Mouse (Mus musculus): Measurements from ENCODE around the gene Armc3. TPM values are rescaled to one million over a fixed set of nuclear protein-coding genes. Genes with fewer than 3 reads are reported as not detected.
A peak's percentile ranks its signal among the peaks of the same experiment; 100 is the strongest.

The Armc3 gene
- polyA plus RNA-seq, 2 experiments = 0.02 TPM; not detected in 1

DNA sequence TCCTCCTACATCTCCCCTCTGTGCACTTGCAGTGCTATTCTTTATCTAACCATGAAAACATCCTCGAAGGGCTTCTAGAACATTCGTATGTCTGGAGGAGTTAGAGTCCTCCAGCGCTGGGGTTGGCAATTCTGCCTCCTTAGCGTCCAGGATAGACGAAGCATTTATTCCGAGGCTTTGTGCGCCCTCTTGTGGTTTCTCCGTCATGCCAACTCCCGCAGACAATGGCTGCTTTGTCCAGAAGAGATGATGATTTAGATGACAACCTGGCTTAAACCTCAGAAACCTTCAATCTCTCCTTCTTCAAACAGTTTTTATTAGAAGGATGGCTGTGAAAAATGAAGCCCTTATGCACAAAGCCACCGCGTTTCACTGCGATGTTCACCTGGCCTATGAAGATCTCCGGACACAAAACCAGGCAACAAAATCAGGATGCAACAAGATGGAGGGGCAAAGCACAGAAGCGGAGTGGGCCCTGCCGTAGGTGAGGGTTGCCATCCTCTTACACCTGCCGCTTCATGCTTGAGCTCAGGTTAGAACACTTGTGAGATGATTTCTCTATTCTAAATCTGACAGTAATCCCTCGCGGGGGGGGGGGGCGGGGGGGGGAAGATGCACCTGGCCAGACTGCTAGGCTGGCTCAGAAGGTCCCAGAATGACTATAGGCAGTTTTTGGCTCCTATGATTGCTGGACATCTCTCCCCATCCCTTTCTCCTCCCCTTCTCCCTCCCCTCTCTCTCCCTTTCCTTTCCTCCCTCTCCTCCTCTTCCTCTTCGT, 145.7 kb downstream of the Armc3 start:
- Histone ChIP-seq H3K9ac (replicated peaks) (no peak overlapping the region), H3K4me3 (ENCODE audit: insufficient read depth in 1 of 2, low read depth in 2 of 2, low read length in 2 of 2) (no peak overlapping the region), H3K27ac (no peak overlapping the region), H3K4me2 (ENCODE audit: low read depth) (no peak overlapping the region), H3K9me3 (ENCODE audit: control insufficient read depth, low read length) (no peaks in the 10 kb centered on the region), H3K27me3 (ENCODE audit: control insufficient read depth, insufficient read depth, low read length) (no peaks in the 10 kb centered on the region), H3K36me3 (replicated peaks; ENCODE audit: control insufficient read depth, insufficient read depth, low read depth) (no peaks in the 10 kb centered on the region), H3K4me1 (replicated peaks; ENCODE audit: control insufficient read depth in 2 of 2, insufficient read depth in 2 of 2, low read length in 1 of 2) (peaks cover 0 to 2% of the 10 kb centered on the region in 2 experiments; a peak in 1 of 4 replicates)
- DNase-seq (ENCODE audit: low read depth in 3 of 3, low spot score in 3 of 3) (peak; percentile 20 to 47 (median 40)), ATAC-seq (ENCODE audit: insufficient read depth) (no peak)
- 23% methylated on average over 20 of the region's 20 CpGs for WGBS (ENCODE audit: insufficient replicate concordance)
- TF ChIP-seq CTCF (IDR thresholded peaks at IDR 0.05; ENCODE audit: low read depth) (peak; percentile 74), EP300 (IDR thresholded peaks at IDR 0.05; ENCODE audit: low read depth) (no peak)

DNA sequence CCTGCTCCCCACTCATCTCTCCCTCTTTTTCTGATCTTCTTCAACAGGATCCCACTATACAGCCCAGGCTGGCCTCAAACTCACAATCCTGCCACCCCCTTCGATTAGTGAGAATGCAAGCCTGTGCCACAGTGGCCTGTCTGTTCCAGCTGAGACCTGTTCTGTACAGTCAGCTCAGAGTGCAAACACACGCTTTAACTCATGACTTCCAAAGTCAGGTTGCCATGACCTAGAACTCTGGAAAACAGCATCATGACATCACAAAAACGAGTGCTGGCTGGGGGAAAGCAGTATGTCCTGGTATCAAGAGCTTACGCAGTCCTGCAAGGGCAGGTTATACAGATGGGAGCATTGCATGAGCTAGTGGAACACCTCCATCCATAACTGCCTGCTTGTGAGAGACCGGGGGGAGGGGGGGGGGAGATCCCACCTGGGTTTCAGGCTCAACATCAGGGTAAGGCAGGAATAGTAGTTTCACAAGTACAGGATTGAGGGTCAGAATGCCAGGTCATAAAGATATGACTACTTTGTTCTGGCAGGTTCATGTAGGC, 146.4 kb downstream of the Armc3 start:
- Histone ChIP-seq H3K4me3 (ENCODE audit: insufficient read depth in 1 of 2, low read depth in 2 of 2, low read length in 2 of 2) (no peak overlapping the region), H3K4me2 (ENCODE audit: low read depth) (no peak overlapping the region), H3K9ac (replicated peaks) (no peak overlapping the region), H3K27me3 (ENCODE audit: control insufficient read depth, insufficient read depth, low read length) (no peaks in the 10 kb centered on the region), H3K36me3 (replicated peaks; ENCODE audit: control insufficient read depth, insufficient read depth, low read depth) (no peaks in the 10 kb centered on the region), H3K27ac (no peak overlapping the region), H3K9me3 (ENCODE audit: control insufficient read depth, low read length) (no peaks in the 10 kb centered on the region), H3K4me1 (replicated peaks; ENCODE audit: control insufficient read depth in 2 of 2, insufficient read depth in 2 of 2, low read length in 1 of 2) (peaks cover 0 to 2% of the 10 kb centered on the region in 2 experiments; a peak in 1 of 4 replicates)
- ATAC-seq (ENCODE audit: insufficient read depth) (no peak), DNase-seq (ENCODE audit: low read depth in 3 of 3, low spot score in 3 of 3) (no peak)
- WGBS (ENCODE audit: insufficient replicate concordance) = 56% methylated on average over 5 of the region's 5 CpGs
- TF ChIP-seq EP300 (IDR thresholded peaks at IDR 0.05; ENCODE audit: low read depth) (no peak), CTCF (IDR thresholded peaks at IDR 0.05; ENCODE audit: low read depth) (no peak)

DNA sequence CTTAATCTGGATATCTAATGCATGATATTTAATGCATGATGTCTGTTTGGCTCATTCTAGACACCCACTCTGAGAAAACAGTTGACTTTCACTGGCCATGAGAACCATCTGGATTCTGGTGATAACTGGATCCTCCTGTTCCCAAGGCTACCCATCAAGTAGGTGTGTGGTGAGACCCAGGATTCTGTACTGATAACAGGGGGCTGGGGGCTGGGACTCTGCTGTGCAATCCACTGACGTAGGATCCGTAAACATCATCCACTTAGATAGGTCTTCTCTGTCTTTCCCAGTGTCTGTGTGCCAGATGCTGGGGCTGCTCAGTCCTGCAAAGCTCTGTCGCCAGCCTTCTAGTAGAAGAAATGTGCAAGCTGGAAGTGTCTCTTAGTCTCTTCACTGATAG, 149.4 kb downstream of the Armc3 start:
- H3K36me3 ChIP-seq (replicated peaks; ENCODE audit: control insufficient read depth, insufficient read depth, low read depth) = no peaks in the 10 kb centered on the region
- WGBS (ENCODE audit: insufficient replicate concordance) = 45% methylated on average over 3 of the region's 3 CpGs
- DNase-seq (ENCODE audit: low read depth in 3 of 3, low spot score in 3 of 3) = no peak
- H3K4me1 ChIP-seq (replicated peaks; ENCODE audit: control insufficient read depth in 2 of 2, insufficient read depth in 2 of 2, low read length in 1 of 2) = peaks cover 0 to 2% of the 10 kb centered on the region in 2 experiments; a peak in 1 of 4 replicates
- no peak overlapping the region for H3K4me3 ChIP-seq (ENCODE audit: insufficient read depth in 1 of 2, low read depth in 2 of 2, low read length in 2 of 2)
- no peak overlapping the region for H3K9ac ChIP-seq (replicated peaks)
- ATAC-seq (ENCODE audit: insufficient read depth) = no peak
- no peaks in the 10 kb centered on the region for H3K9me3 ChIP-seq (ENCODE audit: control insufficient read depth, low read length)
- TF ChIP-seq EP300 (IDR thresholded peaks at IDR 0.05; ENCODE audit: low read depth) (0 out of 2 replicates have a peak, but pooled peaks have one; percentile 14), CTCF (IDR thresholded peaks at IDR 0.05; ENCODE audit: low read depth) (no peak)
- no peak overlapping the region for H3K27ac ChIP-seq
- H3K27me3 ChIP-seq (ENCODE audit: control insufficient read depth, insufficient read depth, low read length) = no peaks in the 10 kb centered on the region
- no peak overlapping the region for H3K4me2 ChIP-seq (ENCODE audit: low read depth)

DNA sequence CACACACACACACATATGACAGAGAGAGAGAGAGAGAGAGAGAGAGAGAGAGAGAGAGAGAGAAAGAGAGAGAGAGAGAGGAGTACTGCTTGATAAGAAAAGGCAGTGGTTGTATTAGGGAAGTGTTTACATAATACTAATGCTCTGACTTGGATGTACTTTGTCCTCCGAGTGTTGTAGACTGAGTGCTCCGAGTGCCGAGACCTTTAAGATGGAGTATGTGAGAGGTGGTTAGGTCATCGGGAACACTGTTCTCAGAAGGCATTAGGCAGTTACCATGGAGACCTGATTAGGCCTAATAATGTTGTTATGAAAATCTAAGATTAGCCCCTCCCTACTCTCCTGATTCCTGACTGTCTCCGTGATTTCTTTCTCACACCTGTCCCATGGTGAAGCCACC, 151.1 kb downstream of the Armc3 start:
- no peak overlapping the region for H3K27ac ChIP-seq
- peaks cover 0 to 2% of the 10 kb centered on the region in 2 experiments; a peak in 1 of 4 replicates for H3K4me1 ChIP-seq (replicated peaks; ENCODE audit: control insufficient read depth in 2 of 2, insufficient read depth in 2 of 2, low read length in 1 of 2)
- no peak for ATAC-seq (ENCODE audit: insufficient read depth)
- WGBS (ENCODE audit: insufficient replicate concordance) = 74% methylated on average over 5 of the region's 5 CpGs
- H3K9me3 ChIP-seq (ENCODE audit: control insufficient read depth, low read length) = no peaks in the 10 kb centered on the region
- no peak overlapping the region for H3K4me3 ChIP-seq (ENCODE audit: insufficient read depth in 1 of 2, low read depth in 2 of 2, low read length in 2 of 2)
- H3K4me2 ChIP-seq (ENCODE audit: low read depth) = no peak overlapping the region
- TF ChIP-seq CTCF (IDR thresholded peaks at IDR 0.05; ENCODE audit: low read depth) = no peak
- no peak for TF ChIP-seq EP300 (IDR thresholded peaks at IDR 0.05; ENCODE audit: low read depth)
- H3K27me3 ChIP-seq (ENCODE audit: control insufficient read depth, insufficient read depth, low read length) = no peaks in the 10 kb centered on the region
- H3K9ac ChIP-seq (replicated peaks) = no peak overlapping the region
- DNase-seq (ENCODE audit: low read depth in 3 of 3, low spot score in 3 of 3) = no peak
- H3K36me3 ChIP-seq (replicated peaks; ENCODE audit: control insufficient read depth, insufficient read depth, low read depth) = no peaks in the 10 kb centered on the region

DNA sequence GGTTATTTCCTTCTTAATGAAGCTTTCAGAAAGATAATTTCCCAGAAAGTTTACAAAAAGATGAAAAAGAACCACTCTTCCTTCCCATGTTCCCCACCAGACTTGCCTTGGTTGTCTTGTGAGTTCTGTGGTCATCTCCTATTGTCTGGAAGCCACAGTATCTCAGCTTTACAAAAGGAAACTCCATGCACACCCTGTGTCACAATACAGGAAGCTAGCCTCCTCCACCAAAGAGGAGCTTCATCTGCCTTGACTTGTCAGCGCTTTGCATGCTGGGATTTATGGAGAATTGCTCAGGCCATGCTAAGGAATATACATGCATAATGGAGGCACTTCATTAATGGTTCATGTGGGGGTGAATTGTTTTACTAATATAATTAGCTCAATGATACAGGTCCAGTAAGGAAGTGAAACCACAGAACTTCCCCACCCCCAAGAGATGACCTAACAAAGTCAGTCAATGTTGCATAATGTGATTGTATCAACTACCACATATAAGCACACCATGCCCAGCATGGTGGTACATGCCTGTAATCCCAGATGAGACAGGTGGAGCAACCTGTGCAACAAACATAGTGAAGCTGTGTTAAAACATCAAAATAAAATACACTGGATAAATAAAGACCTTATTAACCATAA, 152.6 kb downstream of the Armc3 start:
- Histone ChIP-seq H3K36me3 (replicated peaks; ENCODE audit: control insufficient read depth, insufficient read depth, low read depth) (no peaks in the 10 kb centered on the region), H3K4me1 (replicated peaks; ENCODE audit: control insufficient read depth in 2 of 2, insufficient read depth in 2 of 2, low read length in 1 of 2) (peaks cover 0 to 2% of the 10 kb centered on the region in 2 experiments; a peak in 1 of 4 replicates), H3K4me2 (ENCODE audit: low read depth) (no peak overlapping the region), H3K9me3 (ENCODE audit: control insufficient read depth, low read length) (no peaks in the 10 kb centered on the region), H3K27me3 (ENCODE audit: control insufficient read depth, insufficient read depth, low read length) (no peaks in the 10 kb centered on the region), H3K9ac (replicated peaks) (no peak overlapping the region), H3K4me3 (ENCODE audit: insufficient read depth in 1 of 2, low read depth in 2 of 2, low read length in 2 of 2) (no peak overlapping the region), H3K27ac (no peak overlapping the region)
- TF ChIP-seq EP300 (IDR thresholded peaks at IDR 0.05; ENCODE audit: low read depth) (no peak), CTCF (IDR thresholded peaks at IDR 0.05; ENCODE audit: low read depth) (no peak)
- DNase-seq (ENCODE audit: low read depth in 3 of 3, low spot score in 3 of 3) = no peak
- no peak for ATAC-seq (ENCODE audit: insufficient read depth)
- 57% methylated on average over 1 of the region's 1 CpGs for WGBS (ENCODE audit: insufficient replicate concordance)

All from liver, embryonic 14.5 days (tissue).